Mouse (Mus musculus): ENCODE data around the gene Tbc1d21. TPM values are rescaled to one million over a fixed set of nuclear protein-coding genes. Genes with fewer than 3 reads are reported as not detected.

Gene Tbc1d21
- polyA plus RNA-seq, 1 experiment from 2014 or later = not detected

- H3K4me2 ChIP-seq (replicated peaks) = no peak overlapping the region
- H3K9me3 ChIP-seq = no peaks in the 10 kb centered on the region
- H3K9ac ChIP-seq = no peak overlapping the region
- no peaks in the 10 kb centered on the region for H3K27me3 ChIP-seq (replicated peaks)
- H3K27ac ChIP-seq = no peak overlapping the region
- H3K4me1 ChIP-seq (replicated peaks) = no peaks in the 10 kb centered on the region
- WGBS = 40% methylated on average over 8 of the region's 8 CpGs
- no peaks in the 10 kb centered on the region for H3K36me3 ChIP-seq
- no peak overlapping the region for H3K4me3 ChIP-seq (replicated peaks)
- no peak for ATAC-seq
These were observed 1.7 kb upstream of the Tbc1d21 start for GRCm38 (mm10) chr9:58371914-58372313.

GRCm38 (mm10) chr9:58369644-58370043, 611 bp downstream of the Tbc1d21 start:
- ATAC-seq = no peak
- Histone ChIP-seq H3K27ac (no peak overlapping the region), H3K4me2 (replicated peaks) (no peak overlapping the region), H3K9me3 (no peaks in the 10 kb centered on the region), H3K27me3 (replicated peaks) (no peaks in the 10 kb centered on the region), H3K4me3 (replicated peaks) (no peak overlapping the region), H3K9ac (no peak overlapping the region), H3K36me3 (no peaks in the 10 kb centered on the region), H3K4me1 (replicated peaks) (no peaks in the 10 kb centered on the region)
- WGBS = 47% methylated on average over 6 of the region's 6 CpGs

GRCm38 (mm10) chr9:58364325-58364724, 5.9 kb downstream of the Tbc1d21 start:
- Histone ChIP-seq H3K4me3 (replicated peaks) (no peak overlapping the region), H3K36me3 (no peaks in the 10 kb centered on the region), H3K9me3 (no peaks in the 10 kb centered on the region), H3K27ac (no peak overlapping the region), H3K9ac (no peak overlapping the region), H3K4me2 (replicated peaks) (no peak overlapping the region), H3K4me1 (replicated peaks) (no peaks in the 10 kb centered on the region), H3K27me3 (replicated peaks) (no peaks in the 10 kb centered on the region)
- ATAC-seq = no peak
- 70% methylated on average over 8 of the region's 8 CpGs for WGBS

GRCm38 (mm10) chr9:58361956-58362355, 8.3 kb downstream of the Tbc1d21 start:
- H3K9me3 ChIP-seq = no peaks in the 10 kb centered on the region
- H3K4me2 ChIP-seq (replicated peaks) = no peak overlapping the region
- no peak overlapping the region for H3K9ac ChIP-seq
- 80% methylated on average over 7 of the region's 7 CpGs for WGBS
- no peaks in the 10 kb centered on the region for H3K27me3 ChIP-seq (replicated peaks)
- no peak overlapping the region for H3K4me3 ChIP-seq (replicated peaks)
- no peaks in the 10 kb centered on the region for H3K4me1 ChIP-seq (replicated peaks)
- ATAC-seq = no peak
- H3K27ac ChIP-seq = no peak overlapping the region
- no peaks in the 10 kb centered on the region for H3K36me3 ChIP-seq

- ATAC-seq = no peak
- WGBS = 70% methylated on average over 1 of the region's 1 CpGs
- no peak overlapping the region for H3K4me3 ChIP-seq (replicated peaks)
- H3K36me3 ChIP-seq = no peaks in the 10 kb centered on the region
- H3K9me3 ChIP-seq = no peaks in the 10 kb centered on the region
- no peak overlapping the region for H3K27ac ChIP-seq
- H3K27me3 ChIP-seq (replicated peaks) = no peaks in the 10 kb centered on the region
- no peak overlapping the region for H3K9ac ChIP-seq
- no peaks in the 10 kb centered on the region for H3K4me1 ChIP-seq (replicated peaks)
- no peak overlapping the region for H3K4me2 ChIP-seq (replicated peaks)
These were observed 8.9 kb downstream of the Tbc1d21 start for GRCm38 (mm10) chr9:58361373-58361772.

- Histone ChIP-seq H3K4me3 (replicated peaks) (no peak overlapping the region), H3K4me1 (replicated peaks) (no peaks in the 10 kb centered on the region), H3K9me3 (no peaks in the 10 kb centered on the region), H3K27me3 (replicated peaks) (no peaks in the 10 kb centered on the region), H3K27ac (no peak overlapping the region), H3K36me3 (no peaks in the 10 kb centered on the region), H3K4me2 (replicated peaks) (no peak overlapping the region), H3K9ac (no peak overlapping the region)
- ATAC-seq = no peak
- 26% methylated on average over 6 of the region's 6 CpGs for WGBS
These were observed 14.8 kb downstream of the Tbc1d21 start for GRCm38 (mm10) chr9:58355262-58356050.

GRCm38 (mm10) chr9:58354701-58355100, 15.6 kb downstream of the Tbc1d21 start:
- H3K4me2 ChIP-seq (replicated peaks) = no peak overlapping the region
- no peaks in the 10 kb centered on the region for H3K27me3 ChIP-seq (replicated peaks)
- H3K9ac ChIP-seq = no peak overlapping the region
- no peaks in the 10 kb centered on the region for H3K4me1 ChIP-seq (replicated peaks)
- WGBS = 70% methylated on average over 6 of the region's 6 CpGs
- no peaks in the 10 kb centered on the region for H3K9me3 ChIP-seq
- no peak overlapping the region for H3K27ac ChIP-seq
- no peaks in the 10 kb centered on the region for H3K36me3 ChIP-seq
- H3K4me3 ChIP-seq (replicated peaks) = no peak overlapping the region
- no peak for ATAC-seq

- Histone ChIP-seq H3K4me1 (replicated peaks) (no peaks in the 10 kb centered on the region), H3K27ac (no peak overlapping the region), H3K27me3 (replicated peaks) (no peaks in the 10 kb centered on the region), H3K4me2 (replicated peaks) (no peak overlapping the region), H3K9ac (no peak overlapping the region), H3K36me3 (no peaks in the 10 kb centered on the region), H3K4me3 (replicated peaks) (no peak overlapping the region), H3K9me3 (no peaks in the 10 kb centered on the region)
- 82% methylated on average over 6 of the region's 6 CpGs for WGBS
- no peak for ATAC-seq
These were observed 17.0 kb downstream of the Tbc1d21 start for GRCm38 (mm10) chr9:58353224-58353623.

GRCm38 (mm10) chr9:58347795-58348194, 22.5 kb downstream of the Tbc1d21 start:
- Histone ChIP-seq H3K9ac (no peak overlapping the region), H3K9me3 (no peaks in the 10 kb centered on the region), H3K36me3 (no peaks in the 10 kb centered on the region), H3K4me1 (replicated peaks) (no peaks in the 10 kb centered on the region), H3K4me2 (replicated peaks) (no peak overlapping the region), H3K27ac (no peak overlapping the region), H3K27me3 (replicated peaks) (no peaks in the 10 kb centered on the region), H3K4me3 (replicated peaks) (no peak overlapping the region)
- no peak for ATAC-seq
- WGBS = 89% methylated on average over 6 of the region's 6 CpGs

- Histone ChIP-seq H3K9me3 (no peaks in the 10 kb centered on the region), H3K4me2 (replicated peaks) (no peak overlapping the region), H3K4me3 (replicated peaks) (no peak overlapping the region), H3K36me3 (no peaks in the 10 kb centered on the region), H3K27ac (no peak overlapping the region), H3K4me1 (replicated peaks) (no peaks in the 10 kb centered on the region), H3K27me3 (replicated peaks) (no peaks in the 10 kb centered on the region), H3K9ac (no peak overlapping the region)
- 17% methylated on average over 10 of the region's 10 CpGs for WGBS
- ATAC-seq = no peak
These were observed 23.8 kb downstream of the Tbc1d21 start for GRCm38 (mm10) chr9:58346498-58346897.

- no peaks in the 10 kb centered on the region for H3K4me1 ChIP-seq (replicated peaks)
- no peaks in the 10 kb centered on the region for H3K9me3 ChIP-seq
- ATAC-seq = no peak
- H3K4me3 ChIP-seq (replicated peaks) = no peak overlapping the region
- 51% methylated on average over 7 of the region's 7 CpGs for WGBS
- no peak overlapping the region for H3K27ac ChIP-seq
- H3K9ac ChIP-seq = no peak overlapping the region
- no peaks in the 10 kb centered on the region for H3K27me3 ChIP-seq (replicated peaks)
- H3K36me3 ChIP-seq = no peaks in the 10 kb centered on the region
- H3K4me2 ChIP-seq (replicated peaks) = no peak overlapping the region
These were observed 24.3 kb downstream of the Tbc1d21 start for GRCm38 (mm10) chr9:58345963-58346362.

GRCm38 (mm10) chr9:58341795-58342194, 28.5 kb downstream of the Tbc1d21 start:
- Histone ChIP-seq H3K9ac (no peak overlapping the region), H3K4me2 (replicated peaks) (no peak overlapping the region), H3K9me3 (no peaks in the 10 kb centered on the region), H3K4me1 (replicated peaks) (no peaks in the 10 kb centered on the region), H3K36me3 (no peaks in the 10 kb centered on the region), H3K27me3 (replicated peaks) (no peaks in the 10 kb centered on the region), H3K4me3 (replicated peaks) (no peak overlapping the region), H3K27ac (no peak overlapping the region)
- WGBS = 90% methylated on average over 1 of the region's 1 CpGs
- ATAC-seq = no peak

- H3K9me3 ChIP-seq = no peaks in the 10 kb centered on the region
- H3K9ac ChIP-seq = no peak overlapping the region
- no peaks in the 10 kb centered on the region for H3K27me3 ChIP-seq (replicated peaks)
- no peaks in the 10 kb centered on the region for H3K36me3 ChIP-seq
- no peaks in the 10 kb centered on the region for H3K4me1 ChIP-seq (replicated peaks)
- 70% methylated on average over 8 of the region's 8 CpGs for WGBS
- no peak for ATAC-seq
- H3K4me3 ChIP-seq (replicated peaks) = no peak overlapping the region
- no peak overlapping the region for H3K27ac ChIP-seq
- no peak overlapping the region for H3K4me2 ChIP-seq (replicated peaks)
These were observed 33.5 kb downstream of the Tbc1d21 start for GRCm38 (mm10) chr9:58336650-58337281.

Data from intestine, embryonic 15.5 days (tissue).